Mouse (Mus musculus): ENCODE measurements around the gene Fgfr2.

- peak; percentile 15 for TF ChIP-seq POLR2A (IDR thresholded peaks at IDR 0.05; ENCODE audit: insufficient read length, low read depth)
- no peak for TF ChIP-seq USF1 (IDR thresholded peaks at IDR 0.05; ENCODE audit: low read depth)
- TF ChIP-seq CEBPB (IDR thresholded peaks at IDR 0.05; ENCODE audit: insufficient read depth, poor library complexity, severe bottlenecking), result peak; percentile 100
- TF ChIP-seq MAX (IDR thresholded peaks at IDR 0.05; ENCODE audit: low read depth), result no peak
- no peak for TF ChIP-seq TCF12 (IDR thresholded peaks at IDR 0.05; ENCODE audit: insufficient read depth, poor library complexity, severe bottlenecking)
- no peak for TF ChIP-seq E2F4 (IDR thresholded peaks at IDR 0.05; ENCODE audit: insufficient read depth)
- TF ChIP-seq POLR2AphosphoS2 (IDR thresholded peaks at IDR 0.05; ENCODE audit: insufficient read length, low read depth), result no peak
- no peak for TF ChIP-seq MYOD1 (IDR thresholded peaks at IDR 0.05; ENCODE audit: control insufficient read depth in 1 of 3, insufficient read length in 2 of 3, low read depth in 2 of 3)
- no peak for TF ChIP-seq MYOG (IDR thresholded peaks at IDR 0.05; ENCODE audit: control insufficient read depth in 1 of 3, insufficient read depth in 1 of 3, insufficient read length in 2 of 3, low read depth in 2 of 3)
- TF ChIP-seq TCF3 (IDR thresholded peaks at IDR 0.05; ENCODE audit: insufficient read length, low read depth), result no peak
- TF ChIP-seq SRF (IDR thresholded peaks at IDR 0.05; ENCODE audit: control insufficient read depth, insufficient read length, low read depth), result no peak
- no peak for TF ChIP-seq REST (IDR thresholded peaks at IDR 0.05; ENCODE audit: insufficient read depth, insufficient read length)
Observed at GRCm38 (mm10) chr7:130943280-130943895, 2179.8 kb downstream of the Fgfr2 start.
